Mouse (Mus musculus) urinary bladder, postnatal 36 days (tissue): ENCODE measurements around the gene Pcx.

Experiments
- DNase-seq, 2 experiments: peaks; one replicate each; pipeline ENCODE4 v3.0.0; 2022; ENCODE audit warnings: low spot score in 2 of 2, mixed read lengths in 1 of 2

The Pcx gene

GRCm38 (mm10) chr19:4619461-4619860, 109.2 kb downstream of the Pcx start:
- DNase-seq = no peak

- DNase-seq = no peak
These were observed 110.4 kb downstream of the Pcx start for GRCm38 (mm10) chr19:4620721-4621120.

GRCm38 (mm10) chr19:4622780-4623179, 112.5 kb downstream of the Pcx start:
- no peak for DNase-seq

- no peak for DNase-seq
These were observed 113.1 kb downstream of the Pcx start for GRCm38 (mm10) chr19:4623419-4623818.

GRCm38 (mm10) chr19:4624006-4624405, 113.7 kb downstream of the Pcx start:
- no peak for DNase-seq

GRCm38 (mm10) chr19:4624406-4625178, 114.3 kb downstream of the Pcx start:
- DNase-seq = no peak

- DNase-seq = peak; percentile 88 to 89
These were observed 115.0 kb downstream of the Pcx start, which contains the start of gene Rce1 for GRCm38 (mm10) chr19:4625179-4625828. TSS of gene Rce1 (minus strand) at chr19:4625641.

- no peak for DNase-seq
These were observed 115.7 kb downstream of the Pcx start for GRCm38 (mm10) chr19:4625829-4626535.

- DNase-seq = peak; percentile 60 to 63
These were observed 118.5 kb downstream of the Pcx start for GRCm38 (mm10) chr19:4628819-4629218.

GRCm38 (mm10) chr19:4635986-4636385, 125.7 kb downstream of the Pcx start:
- no peak for DNase-seq

GRCm38 (mm10) chr19:4644271-4644670, 134.0 kb downstream of the Pcx start:
- no peak for DNase-seq

- no peak for DNase-seq
These were observed 136.7 kb downstream of the Pcx start for GRCm38 (mm10) chr19:4646917-4647492.

- DNase-seq = no peak
These were observed 147.9 kb downstream of the Pcx start for GRCm38 (mm10) chr19:4658156-4658555.

GRCm38 (mm10) chr19:4666815-4667214, 156.5 kb downstream of the Pcx start:
- no peak for DNase-seq

- no peak for DNase-seq
These were observed 160.5 kb downstream of the Pcx start for GRCm38 (mm10) chr19:4670776-4671175.
